Mouse (Mus musculus): ENCODE measurements at regions not wholly inside any gene's neighbourhood (a gene's known extent, or its start where the extent isn't known, plus 50 kb on each side); places are given as distances from the start of the nearest gene placed in this dataset.

- ATAC-seq (replicated peaks; ENCODE audit: poor library complexity, severe bottlenecking), result no peak
Observed at GRCm38 (mm10) chr4:55604915-55605314, 72.6 kb upstream of the Klf4 start.

DNA sequence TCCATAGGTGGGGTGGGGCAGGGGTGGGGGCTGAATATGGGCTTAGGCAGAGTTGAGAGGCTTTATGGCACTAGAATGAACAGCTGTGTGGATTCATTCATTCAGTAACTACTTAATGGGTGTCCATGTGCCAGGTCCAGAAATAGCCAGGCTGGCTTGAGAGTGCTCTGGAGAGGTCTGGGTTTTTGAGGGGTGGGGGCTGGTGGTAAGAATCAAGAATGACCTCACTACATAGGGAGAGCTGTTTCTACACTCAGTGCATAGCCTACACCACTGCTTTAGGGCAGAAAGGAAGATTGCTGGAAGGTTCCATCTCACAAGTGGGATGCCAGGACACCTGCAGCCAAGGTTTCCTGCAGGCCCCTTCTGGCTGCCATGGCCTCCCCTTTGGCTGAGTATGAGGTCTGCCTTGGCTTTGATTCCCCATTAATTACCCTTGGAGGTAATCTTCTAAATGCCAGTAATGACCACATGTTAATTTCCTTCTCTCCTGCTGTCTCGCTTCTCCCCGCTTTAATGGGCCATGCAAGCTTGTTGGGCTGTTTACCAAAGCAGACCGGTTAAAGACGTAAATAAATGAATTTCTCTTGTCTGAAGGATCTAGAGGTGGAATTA, 71.7 kb upstream of the Klf4 start:
- ATAC-seq (replicated peaks; ENCODE audit: poor library complexity, severe bottlenecking), result no peak

GRCm38 (mm10) chr4:55595203-55595602, 62.9 kb upstream of the Klf4 start:
- ATAC-seq (replicated peaks; ENCODE audit: poor library complexity, severe bottlenecking), result no peak

DNA sequence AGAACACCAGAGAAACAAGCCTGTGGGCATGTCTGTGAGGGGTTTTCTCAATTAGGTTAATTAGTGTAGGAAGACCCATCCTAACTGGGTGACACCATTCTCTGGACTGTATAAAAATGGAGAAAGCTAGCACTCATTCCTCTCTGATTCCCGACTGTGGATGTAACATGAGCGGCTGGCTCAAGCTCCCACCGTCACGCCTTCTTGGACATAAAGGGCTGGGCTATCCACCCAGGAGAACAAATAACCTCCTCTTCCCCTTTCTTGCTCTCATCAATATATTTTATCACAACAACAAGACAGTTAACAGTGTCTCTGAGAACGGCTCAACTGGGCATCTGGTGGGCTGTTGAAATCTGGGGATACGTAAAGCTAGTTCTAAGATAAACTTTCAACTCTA, 62.4 kb upstream of the Klf4 start:
- no peak for ATAC-seq (replicated peaks; ENCODE audit: poor library complexity, severe bottlenecking)

DNA sequence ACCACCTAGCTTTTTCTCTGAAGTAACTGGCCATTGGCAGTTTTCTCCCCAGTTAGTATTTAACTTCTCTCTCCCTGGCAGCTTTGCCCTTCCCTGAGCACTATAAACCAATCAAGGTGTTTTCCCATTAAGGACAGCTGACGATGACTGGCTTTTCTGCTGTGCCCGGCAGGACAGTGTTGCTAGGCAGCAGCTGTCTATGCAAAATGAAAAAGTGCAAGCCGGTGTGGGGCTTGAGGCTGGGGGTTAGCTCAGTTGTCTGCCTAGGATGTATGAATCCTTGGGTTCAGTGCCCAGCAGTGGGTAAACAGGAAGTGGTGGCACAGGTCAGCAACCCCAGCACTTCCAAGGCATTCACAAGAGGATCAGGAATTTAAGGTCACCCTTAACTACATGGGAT, 60.9 kb upstream of the Klf4 start:
- no peak for ATAC-seq (replicated peaks; ENCODE audit: poor library complexity, severe bottlenecking)

DNA sequence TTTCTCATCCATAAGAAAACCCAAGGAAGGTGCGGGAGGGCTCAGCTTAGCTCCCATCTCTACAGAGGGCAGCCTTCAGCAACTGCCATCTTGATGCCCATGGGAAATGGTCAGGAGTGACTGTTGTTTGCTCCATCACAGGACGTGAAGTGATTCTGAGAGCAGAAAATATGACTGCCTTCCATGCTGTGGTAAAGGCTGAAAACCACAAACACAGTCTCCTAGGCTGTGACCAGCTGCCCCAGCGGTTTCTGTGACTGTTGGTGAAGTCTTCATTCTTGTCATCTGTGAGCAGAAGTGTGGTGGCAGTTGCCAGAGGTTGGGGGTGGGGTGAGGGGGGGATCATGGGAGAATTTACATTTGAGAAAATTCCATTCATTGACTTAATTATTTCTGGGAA, 53.9 kb upstream of the Klf4 start:
- ATAC-seq (replicated peaks; ENCODE audit: poor library complexity, severe bottlenecking), result peak; percentile 79

- no peak for ATAC-seq (replicated peaks; ENCODE audit: poor library complexity, severe bottlenecking)
Observed at GRCm38 (mm10) chr4:55583589-55583988, 51.3 kb upstream of the Klf4 start.
